Mouse (Mus musculus): Measurements from ENCODE around the gene Rpl36a.
A peak's percentile ranks its signal among the peaks of the same experiment; 100 is the strongest.

The Rpl36a gene

DNA sequence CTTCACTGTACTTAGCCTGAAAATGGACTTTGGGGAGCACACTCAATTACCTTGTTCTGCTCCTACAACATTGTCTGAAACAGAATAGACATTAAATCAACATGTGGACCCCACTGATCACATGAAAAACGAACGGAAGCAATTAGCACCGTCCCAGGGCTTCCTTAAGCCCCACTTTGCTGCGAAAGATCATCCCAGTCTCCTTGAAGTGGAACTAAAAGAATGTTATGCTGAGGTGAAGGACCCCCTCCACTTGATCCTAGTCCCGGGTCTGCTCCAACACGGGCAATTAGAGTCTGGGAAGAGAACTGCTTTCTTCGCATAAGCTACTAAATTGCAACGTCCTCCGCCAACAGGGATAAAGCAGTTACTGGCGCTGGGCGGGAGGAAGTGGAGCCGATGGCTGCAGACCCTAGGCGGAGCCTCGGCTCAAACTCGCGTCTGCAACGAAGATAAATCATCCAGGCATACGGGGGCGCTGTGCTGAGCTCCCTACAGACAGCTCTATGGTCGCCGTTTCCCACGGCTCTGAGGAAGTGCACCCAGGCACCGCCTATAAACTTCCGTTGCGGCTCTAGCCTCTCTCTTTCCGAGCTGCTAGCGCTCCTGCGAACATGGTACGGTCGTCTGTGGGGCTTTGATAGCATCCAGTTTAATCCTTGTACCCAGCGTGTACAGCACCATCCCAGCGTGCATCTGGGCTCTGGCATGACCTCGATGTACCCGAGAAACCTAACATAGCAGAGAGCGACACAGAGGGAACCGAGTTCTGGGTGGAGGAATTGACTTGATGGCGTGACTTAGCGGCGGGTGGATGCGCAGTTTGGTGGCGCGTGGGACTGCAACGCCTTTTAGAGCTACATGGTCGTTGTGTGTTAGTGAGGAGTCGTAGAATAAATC lies at the start of gene Rpl36a:
TSS of gene Rpl36a (plus strand) at position 552 of the 900 bp plus-strand sequence.
- DNase-seq (ENCODE audit: low read depth, low spot score), result peak; percentile 94

GRCm38 (mm10) chrX:134539795-134540194 lies 45.7 kb upstream of the Rpl36a start:
- peak; percentile 1 for DNase-seq (ENCODE audit: low read depth, low spot score)

DNA sequence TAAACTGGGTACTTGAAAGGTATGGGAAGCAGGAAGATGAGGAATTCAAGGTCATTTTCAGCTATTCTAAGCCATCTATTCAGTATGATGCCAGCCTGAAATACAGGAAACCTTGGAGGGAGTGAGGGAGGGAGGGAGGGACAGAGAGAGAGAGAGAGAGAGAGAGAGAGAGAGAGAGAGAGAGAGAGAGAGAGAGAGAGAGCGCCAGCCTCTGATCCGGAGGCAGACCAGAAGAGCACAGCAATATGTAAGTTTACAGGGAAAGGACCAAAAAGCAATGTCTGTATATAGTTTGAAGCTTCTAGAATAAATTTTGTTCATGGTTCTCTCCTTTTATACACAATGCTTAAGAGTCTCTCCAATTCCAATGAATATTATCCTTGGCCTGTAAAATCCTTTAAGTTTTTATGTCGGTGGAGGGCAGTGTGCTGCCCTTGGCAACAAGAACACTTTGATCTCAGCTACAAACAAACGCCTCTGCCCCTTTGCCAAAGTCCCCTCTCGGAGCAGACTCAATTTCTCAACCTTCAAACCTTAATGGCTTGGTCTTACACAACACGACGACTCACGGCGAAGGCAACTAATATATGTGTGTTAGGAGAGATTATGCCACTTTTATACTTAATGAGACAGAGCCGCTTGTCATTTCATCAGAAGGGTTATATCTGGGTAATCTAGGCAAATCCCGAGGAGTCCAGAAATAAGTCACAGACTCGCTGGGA lies 44.9 kb upstream of the Rpl36a start:
- peak; percentile 5 for DNase-seq (ENCODE audit: low read depth, low spot score)

DNA sequence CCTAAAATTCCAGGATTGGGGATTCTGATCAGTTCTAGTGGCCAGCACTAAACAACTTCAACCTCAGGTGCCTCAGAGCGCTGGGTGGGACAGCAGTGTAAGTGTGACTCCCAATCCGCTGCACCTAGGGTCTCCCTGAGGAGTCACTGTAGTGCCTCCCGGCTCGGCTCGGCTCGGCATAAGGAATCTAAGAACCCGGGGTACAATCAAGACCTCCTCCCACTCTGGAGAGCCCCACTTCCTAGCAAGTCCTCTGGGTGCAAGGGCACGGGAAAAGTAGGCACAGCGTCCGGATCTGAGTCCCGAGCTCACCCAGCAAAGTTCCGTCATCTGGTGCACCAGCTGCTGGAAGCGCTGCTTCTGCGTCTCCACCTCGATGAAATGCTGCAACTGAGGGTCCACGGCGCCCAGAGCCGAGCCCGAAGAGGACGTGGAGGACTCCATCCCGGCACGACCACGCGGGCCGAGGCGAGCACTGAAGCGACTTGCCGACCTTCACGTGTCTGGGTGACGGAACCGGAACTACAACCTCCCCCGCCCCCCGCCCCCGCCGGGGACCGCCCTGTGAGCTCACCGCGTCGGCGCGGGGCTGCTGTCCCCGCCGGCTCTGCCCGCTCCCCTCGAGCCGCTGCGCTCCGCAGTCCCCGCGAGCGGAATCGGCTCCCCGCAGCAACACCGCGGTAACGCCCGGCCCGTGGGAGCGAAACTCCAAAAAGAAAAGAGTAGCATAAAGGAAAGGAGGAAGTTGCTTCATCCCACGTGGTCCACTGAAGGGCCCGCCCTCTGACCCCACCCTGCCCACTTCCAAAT lies 44.1 kb upstream of the Rpl36a start, which contains the start of gene Timm8a1:
TSS of gene Timm8a1 (minus strand) at position 721 of the 810 bp plus-strand sequence.
- DNase-seq (ENCODE audit: low read depth, low spot score), result peak; percentile 51

DNA sequence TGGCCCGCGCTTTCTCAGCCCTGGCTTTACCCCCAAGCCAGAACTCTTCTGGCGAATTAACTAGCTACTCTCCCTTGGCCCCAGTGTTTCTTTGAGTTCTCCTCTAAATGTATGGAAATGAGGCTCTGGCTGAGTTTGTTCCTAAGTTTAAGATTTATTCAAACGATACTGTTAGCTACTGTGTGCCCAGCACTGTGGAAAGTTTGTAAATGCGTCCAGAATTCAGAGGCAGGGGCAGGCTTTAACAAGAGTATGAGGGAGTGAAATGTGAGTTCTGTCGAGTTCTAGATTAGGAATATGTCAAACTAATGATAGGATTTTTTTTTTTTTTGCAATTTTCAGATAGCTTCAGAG lies 43.5 kb upstream of the Rpl36a start:
- no peak for DNase-seq (ENCODE audit: low read depth, low spot score)

DNA sequence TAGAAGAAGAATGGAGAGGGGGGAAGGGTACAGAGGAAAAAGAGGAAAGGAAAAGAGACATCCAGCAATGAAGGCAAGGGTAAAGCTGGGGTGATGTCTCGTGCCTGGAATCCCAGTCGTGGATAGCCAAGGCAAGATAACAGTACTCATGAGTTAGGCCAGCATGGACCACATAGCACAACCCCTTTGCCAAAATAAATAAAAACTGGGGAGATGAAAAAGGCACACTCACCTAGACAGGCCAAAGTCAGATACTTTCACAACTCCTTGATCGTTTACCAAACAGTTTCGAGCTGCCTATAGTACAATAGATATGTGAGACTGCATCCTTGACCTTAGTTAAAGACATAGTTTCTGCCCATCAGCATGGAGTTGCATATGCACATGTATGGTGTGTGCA lies 38.1 kb upstream of the Rpl36a start:
- no peak for DNase-seq (ENCODE audit: low read depth, low spot score)

GRCm38 (mm10) chrX:134550903-134551302 lies 34.6 kb upstream of the Rpl36a start:
- DNase-seq (ENCODE audit: low read depth, low spot score), result peak; percentile 64

- DNase-seq (ENCODE audit: low read depth, low spot score), result no peak
These were observed 32.1 kb upstream of the Rpl36a start for GRCm38 (mm10) chrX:134553326-134553725.

DNA sequence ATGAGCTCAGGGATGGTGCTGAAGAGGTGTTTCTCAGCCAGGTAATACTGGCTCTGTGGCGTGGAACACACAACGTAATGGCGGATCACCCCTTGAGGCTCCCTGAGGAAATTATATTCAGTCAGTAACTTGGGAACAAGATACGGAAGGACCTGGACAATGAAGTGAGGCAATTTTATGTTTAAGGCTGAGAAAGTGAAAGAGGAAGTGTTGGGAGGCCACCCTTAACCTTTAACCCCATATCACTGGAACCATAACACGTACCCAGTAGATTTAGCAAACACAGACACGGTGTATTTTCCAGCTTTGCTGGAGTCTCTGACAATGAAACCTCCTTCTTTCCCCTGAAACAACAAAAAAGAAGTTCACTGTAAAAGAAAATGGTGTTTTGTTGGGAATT lies 31.0 kb upstream of the Rpl36a start:
- DNase-seq (ENCODE audit: low read depth, low spot score), result no peak

DNA sequence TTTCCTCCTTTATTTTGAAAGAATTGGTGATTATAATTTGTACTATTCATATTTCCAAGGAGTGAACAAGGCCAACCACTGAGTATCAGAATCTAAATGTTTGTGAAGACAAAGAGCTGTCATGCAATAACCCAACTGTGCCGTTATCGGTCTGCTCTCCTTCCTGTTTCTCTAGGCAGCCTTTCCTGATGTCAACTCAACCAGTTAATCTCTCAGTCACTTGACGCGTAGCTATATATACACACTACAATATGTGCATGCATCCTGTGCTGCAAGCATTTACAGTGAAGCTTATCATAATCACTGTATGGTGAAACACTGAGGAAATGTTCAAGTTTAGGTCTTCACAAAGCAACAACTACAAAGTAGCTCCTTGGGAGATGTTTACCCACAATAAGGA lies 21.1 kb upstream of the Rpl36a start:
- DNase-seq (ENCODE audit: low read depth, low spot score), result no peak

- no peak for DNase-seq (ENCODE audit: low read depth, low spot score)
These were observed 18.8 kb upstream of the Rpl36a start for GRCm38 (mm10) chrX:134566536-134567222.

- no peak for DNase-seq (ENCODE audit: low read depth, low spot score)
These were observed 7.6 kb upstream of the Rpl36a start for GRCm38 (mm10) chrX:134577896-134578295.

DNA sequence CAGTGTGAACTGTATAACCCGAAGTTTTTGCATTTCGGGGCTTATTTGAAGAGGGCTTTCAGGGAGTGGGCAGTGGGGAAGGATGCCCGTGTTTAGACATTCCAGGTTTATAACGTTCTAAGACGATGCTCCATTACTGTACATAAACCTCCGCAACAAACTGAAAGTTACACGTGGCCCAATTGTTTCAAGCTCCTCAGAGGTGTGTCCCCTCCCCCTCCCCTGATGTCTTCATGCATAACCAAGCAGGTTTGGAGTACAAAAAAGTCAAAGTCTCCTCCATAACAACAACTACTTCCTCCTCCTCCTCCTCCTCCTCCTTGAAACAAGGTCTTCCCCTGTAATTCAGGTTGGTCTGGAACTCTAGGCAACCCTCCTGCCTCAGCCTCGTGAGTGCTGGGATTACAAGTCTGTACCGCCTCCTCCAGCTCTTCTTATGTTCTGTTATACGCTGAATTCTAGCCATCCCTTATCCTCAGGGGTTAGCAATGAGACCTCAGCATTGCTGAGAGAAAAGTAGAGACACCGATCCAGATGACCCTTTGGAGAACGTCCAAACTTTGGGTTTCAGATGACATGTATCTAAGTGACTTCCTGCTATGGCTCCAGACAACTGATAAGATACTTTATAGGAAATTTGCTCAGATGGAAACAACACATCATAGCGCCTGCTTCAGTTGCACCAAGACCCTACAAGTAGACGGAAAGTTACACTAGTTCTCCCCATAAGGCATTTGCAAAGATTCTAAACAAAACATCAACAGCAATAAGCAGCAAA lies 4.7 kb upstream of the Rpl36a start:
- no peak for DNase-seq (ENCODE audit: low read depth, low spot score)

DNA sequence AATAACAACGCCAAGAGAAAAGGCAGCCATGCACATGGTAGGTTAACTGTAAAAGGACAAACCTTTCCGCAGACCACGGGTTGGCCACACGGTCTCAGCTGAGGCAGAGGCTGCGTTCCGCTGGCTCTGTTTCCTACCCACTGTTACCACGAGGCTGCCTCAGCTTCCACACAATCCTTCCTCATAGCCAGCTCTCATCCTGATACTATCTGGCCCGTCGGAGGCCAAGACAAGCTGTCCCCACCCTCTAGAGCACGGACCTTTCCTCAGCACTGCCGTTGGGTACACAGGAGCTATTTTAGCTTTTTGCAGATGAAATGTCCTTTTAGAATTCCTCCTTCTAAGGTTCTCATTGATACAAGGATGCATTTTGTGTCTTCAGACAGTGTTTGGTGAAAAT lies 3.2 kb upstream of the Rpl36a start:
- DNase-seq (ENCODE audit: low read depth, low spot score), result no peak

DNA sequence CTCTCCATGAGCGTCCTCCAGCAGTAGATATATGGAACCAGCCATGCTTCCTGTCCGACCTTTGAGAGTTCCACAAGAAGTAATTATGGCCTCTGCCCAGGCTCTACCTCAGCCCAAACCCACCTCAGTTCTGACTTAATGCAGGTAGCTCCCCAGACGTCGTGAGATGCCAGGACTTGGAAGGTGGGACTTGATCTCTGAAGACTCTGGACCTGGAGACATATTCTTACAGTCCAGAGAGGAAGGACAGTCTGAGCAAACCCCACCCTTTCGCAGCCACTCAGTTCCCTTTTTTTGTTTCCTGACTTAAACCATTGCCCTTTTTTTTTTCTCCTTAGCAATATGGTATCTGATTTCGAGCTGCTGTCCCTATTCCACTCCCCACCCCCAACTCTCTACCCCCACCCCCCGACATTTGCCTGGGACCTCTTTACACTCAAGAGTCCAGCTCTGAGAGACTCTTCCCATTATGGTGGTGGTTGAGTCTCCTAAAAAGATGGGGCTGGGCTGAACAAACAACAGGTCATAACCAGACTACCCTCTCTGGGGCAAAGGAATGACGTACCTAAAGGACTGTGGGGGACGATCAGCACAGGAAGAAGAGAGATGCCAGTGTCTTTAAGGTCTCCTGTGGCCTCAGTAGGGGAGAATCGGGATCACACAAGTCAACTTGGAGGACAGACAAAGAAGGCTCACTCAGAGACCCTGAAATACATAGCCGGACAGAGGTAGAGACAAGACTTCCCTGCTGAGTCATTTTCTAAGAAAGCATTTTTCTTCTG lies 2.4 kb upstream of the Rpl36a start, which contains the start of gene Btk:
TSS of gene Btk (minus strand) at position 683 of the 782 bp plus-strand sequence.
- DNase-seq (ENCODE audit: low read depth, low spot score), result no peak

- no peak for DNase-seq (ENCODE audit: low read depth, low spot score)
These were observed 993 bp downstream of the Rpl36a start for GRCm38 (mm10) chrX:134586447-134586846.

DNA sequence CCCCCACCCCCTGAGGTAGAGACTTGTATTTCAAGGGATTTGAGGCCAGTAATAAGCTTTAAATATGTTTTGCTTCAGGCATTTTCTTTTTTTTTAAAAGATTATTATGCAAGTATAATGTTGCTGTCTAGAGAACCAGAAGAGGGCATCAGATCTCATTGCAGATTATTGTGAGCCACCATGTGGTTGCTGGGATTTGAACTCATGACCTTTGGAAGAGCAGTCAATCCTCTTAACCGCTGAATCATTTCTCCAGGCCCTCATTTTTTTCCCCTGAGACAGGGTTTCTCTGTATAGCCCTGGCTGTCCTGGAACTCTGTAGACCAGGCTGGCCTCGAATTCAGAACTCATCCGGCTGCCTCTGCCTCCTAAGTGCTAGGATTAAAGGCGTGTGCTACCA lies 2.8 kb downstream of the Rpl36a start:
- DNase-seq (ENCODE audit: low read depth, low spot score), result no peak

GRCm38 (mm10) chrX:134588997-134589396 lies 3.5 kb downstream of the Rpl36a start:
- DNase-seq (ENCODE audit: low read depth, low spot score), result no peak

DNA sequence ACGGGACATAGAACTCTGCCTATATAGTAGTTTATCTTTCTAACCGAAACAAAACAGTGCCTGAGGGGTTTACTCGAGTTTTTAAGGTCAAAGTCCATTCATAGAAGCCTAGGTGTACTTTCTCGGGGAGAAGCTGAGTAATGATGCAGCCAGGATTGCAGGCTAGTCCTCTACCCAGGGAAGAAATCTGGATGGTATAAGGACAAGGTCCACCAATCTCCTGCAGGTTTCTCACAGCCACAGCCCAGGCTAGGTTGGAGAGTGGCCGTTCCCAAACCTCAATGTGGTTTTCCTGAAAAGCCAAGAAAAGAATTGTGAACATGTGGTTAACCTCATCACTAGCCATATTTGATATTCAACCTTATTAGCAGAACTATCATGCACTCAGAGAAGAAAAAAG lies 4.4 kb downstream of the Rpl36a start:
- no peak for DNase-seq (ENCODE audit: low read depth, low spot score)

Measured in mesoderm, embryonic 11.5 days (tissue).